Mouse (Mus musculus): Measurements from ENCODE around the gene Ncf4.

Gene Ncf4

DNA sequence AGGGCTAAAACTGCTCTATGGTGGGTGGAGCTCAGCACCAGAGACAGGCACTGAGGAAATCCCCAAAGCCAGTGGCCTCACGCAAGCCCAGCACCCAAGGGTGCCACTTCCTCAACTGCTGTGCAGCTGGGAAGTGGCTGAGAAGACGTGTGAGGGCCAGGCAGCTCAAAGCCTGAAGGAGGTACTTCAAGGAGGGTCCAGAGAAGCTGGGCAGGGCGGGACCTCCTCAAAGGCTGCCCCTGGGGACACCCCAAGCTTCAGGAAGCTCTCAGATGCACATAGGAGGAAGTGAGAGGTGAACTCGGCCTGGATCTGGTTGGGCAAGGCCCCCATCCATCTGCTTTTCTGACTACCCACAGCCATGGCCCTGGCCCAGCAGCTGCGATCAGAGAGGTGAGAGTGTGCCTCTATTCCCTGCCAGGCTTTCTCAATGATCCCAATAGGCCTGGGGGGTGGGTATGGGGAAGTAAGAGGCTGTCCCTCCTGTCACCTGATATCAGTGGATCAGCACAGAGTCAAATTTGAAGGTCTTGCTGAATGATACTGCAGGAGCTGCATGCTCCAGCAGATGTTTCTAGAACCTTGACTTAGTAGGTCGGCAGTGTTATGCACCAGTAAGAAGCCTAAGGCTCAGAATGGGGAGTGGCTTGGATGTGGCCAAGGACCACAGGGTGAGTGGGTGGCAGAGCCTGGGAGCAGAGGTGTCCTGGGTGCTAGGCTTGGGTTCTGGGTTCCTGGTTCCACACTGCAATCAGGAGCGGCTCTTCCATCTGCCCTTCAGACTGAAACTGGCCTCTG lies at the start of gene Ncf4:
Gene Ncf4 (plus strand): TSS at position 107 of the 798 bp plus-strand sequence.
- no peak for DNase-seq (ENCODE audit: low spot score)

DNA sequence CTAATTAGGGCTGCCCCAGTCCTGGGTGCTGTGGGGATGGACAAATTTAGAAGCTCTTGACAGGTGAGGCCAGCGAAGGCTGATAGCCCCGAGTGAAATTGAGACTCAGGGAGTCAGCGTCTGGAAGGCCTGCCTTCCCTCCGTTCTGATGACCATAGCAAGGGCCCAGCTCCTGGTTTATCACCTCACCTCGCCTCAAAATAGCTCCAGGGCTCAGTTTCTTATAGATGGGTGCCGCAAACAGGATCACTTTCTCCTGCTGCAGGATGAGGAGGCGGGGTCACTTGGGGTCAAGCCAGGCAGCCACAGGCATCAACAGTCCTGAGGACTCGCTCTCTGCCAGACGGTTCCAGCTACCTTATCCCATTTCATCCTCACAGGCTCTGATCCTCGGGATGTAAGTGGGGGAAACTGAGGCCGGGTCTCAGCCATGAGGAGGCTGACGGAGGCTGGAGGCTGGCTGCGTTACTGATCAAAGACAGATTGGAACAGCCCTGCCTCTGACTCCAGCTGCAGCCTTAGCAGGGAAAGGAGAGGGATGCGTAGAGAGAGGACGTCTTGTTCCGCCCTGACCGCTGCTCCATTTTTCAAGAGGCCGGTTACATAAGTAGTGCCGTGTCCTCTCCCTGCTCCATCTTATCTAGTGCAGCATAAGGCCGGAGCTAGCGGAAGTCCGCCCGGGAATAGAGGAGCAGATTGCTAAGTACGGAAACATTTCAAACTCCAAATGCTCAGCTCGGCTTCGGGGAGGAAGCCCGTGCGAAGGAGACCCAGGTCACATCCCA lies 49.3 kb upstream of the Ncf4 start:
- no peak for DNase-seq (ENCODE audit: low spot score)

DNA sequence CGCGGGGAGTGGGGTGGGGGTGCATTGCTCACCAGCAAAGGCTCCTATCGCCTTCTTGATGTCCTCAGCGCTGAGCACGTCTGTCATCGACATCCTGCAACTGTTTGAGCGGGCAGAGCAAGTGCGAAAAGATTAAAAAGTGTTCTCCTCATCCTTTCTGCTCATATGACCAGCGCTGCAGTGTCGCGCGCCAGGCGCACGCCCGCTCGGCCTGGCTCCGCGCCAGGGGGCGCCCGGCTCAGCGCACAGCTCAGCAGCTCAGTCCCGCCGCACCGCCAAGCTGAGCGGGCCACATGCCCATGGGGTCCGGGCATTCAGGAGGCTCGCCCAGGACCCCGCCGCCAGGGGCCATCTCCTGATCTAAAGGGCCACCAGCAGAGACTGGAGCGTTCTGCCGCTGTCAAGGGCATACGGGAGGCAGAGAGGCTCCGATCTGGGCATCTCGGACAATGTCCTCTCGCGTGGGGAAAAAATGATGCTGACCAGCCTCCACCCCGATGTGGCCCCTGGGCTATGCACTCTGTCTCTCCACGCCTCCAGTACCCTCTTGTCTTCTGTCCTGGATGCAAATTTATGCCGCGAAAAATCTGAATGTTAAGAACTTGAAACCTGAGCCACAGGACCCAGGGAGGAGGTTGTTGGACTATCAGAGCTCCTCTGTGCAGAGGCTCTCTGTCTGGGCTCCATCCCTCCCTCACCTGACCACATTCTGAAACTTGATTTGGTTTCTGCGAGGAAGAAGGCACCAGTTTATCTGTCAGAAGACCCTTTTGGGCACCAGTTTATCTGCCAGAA lies 40.4 kb upstream of the Ncf4 start:
- no peak for DNase-seq (ENCODE audit: low spot score)

DNA sequence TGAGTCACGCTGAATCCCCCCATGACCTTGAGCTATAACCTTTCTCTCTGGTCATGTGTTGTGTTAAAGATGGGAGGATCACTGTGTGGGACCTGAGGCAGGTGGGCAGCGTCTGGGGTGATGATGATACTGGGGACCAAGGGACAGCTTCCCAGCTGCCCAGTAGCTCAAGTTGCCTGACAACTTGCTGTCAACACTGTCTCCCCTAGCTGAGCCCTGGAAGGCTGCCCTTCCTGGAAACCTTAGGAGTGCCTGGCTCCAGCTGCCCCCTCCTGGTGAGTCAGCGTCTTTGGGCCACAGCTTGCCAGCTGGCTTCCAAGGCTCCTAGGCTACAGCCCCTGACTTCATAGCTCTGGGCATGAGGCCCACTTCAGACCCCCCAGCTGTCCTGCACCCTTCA lies 39.4 kb upstream of the Ncf4 start:
- no peak for DNase-seq (ENCODE audit: low spot score)

DNA sequence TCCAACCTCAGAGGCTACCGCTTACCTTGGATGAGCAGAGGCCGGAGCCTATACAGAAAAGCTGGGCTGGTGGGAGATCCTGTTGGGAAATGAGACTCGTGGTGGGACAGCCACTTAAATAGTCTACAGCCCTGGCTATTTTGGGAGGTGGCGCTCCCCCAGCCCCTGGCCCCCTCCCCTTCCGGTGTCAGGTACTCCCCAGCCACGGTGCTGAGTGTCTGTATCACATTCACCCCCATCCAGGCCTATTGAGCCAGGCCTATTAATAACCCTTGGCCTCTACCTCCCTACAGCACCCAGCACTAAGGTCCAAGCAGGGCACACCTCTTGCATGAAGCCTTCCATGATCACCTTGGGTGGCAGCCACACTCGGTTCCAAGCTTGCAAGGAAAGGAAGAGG lies 38.3 kb upstream of the Ncf4 start, which contains the start of gene Pvalb:
Gene Pvalb (minus strand): TSS at position 89 of the 400 bp plus-strand sequence.
- DNase-seq (ENCODE audit: low spot score), result no peak

DNA sequence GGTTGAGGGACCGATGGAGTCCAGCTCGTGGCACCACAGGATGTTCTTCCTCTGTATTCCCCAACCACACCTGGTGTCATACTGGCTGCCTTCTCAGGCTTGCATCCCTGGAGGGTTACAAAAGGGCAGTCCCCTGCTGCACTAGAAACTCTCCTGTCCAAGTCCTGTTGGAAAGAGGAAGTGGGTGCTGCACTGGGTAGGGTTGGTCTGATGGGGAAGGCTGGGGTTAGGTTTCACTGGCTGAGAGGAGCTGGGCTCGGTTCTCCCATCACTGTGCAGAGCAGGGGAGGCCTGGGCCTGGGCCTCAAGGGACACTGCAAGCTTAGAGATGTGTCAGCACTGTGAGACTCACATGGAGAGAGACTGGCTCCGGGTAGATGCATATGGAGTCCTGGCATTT lies 34.4 kb upstream of the Ncf4 start:
- DNase-seq (ENCODE audit: low spot score), result no peak

DNA sequence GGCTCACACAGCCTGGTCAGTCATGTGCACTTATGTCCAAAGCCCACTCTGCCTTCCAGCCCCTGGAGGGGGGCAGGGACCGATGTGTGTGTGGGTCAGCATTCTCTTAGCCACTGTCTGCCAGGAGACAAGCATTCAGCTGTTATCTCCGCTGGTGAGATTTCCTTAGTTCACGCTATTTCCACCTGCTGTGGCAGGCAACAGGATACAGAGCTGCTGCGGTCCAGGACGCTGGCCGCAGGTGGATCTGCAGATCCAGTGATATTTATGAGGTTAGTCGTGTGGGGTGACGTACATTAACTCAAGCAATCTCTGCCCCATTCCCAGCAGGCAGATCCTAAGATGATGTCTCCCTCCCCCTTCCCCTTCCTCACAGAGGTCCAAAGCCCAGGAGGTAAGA lies 33.2 kb upstream of the Ncf4 start:
- DNase-seq (ENCODE audit: low spot score), result no peak

DNA sequence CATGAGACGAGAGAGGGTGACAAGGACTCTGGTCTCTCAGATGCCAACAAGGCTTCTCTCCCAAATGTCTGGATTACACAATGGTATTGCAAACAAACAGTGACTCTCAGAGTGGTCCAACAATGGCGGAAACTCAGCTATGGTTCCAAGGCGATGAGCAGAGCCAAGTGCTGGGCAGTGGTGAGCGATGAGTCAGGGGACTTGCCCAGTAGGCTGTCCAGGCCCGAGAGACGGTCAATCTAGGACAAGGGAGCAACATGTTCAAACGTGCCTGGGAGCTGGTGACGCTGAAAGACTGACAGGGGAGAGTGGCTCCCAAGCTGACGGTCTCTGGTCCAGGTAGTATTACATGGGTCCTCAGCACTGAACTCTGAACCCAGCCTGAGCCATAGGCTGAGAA lies 29.3 kb upstream of the Ncf4 start:
- DNase-seq (ENCODE audit: low spot score), result no peak

DNA sequence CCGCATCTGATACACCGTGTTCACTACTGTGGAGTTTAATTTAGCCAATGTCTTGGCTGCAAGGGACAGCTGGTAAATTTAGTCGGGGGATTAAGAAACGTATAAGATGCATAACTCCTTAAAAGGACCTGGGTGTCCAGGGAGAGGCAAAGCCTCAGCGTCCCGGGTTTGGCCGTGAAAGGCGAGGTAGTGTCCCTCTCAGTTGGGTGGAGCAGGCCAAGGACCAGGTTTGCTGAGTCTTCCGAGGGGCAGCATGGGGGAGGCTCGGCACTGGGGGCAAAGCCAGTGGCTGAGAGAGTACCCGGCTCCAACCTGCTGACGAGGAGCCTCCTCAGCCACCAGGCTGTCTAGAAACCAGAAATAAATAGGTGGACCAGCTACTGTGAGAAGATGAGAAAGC lies 16.8 kb upstream of the Ncf4 start:
- DNase-seq (ENCODE audit: low spot score), result no peak

DNA sequence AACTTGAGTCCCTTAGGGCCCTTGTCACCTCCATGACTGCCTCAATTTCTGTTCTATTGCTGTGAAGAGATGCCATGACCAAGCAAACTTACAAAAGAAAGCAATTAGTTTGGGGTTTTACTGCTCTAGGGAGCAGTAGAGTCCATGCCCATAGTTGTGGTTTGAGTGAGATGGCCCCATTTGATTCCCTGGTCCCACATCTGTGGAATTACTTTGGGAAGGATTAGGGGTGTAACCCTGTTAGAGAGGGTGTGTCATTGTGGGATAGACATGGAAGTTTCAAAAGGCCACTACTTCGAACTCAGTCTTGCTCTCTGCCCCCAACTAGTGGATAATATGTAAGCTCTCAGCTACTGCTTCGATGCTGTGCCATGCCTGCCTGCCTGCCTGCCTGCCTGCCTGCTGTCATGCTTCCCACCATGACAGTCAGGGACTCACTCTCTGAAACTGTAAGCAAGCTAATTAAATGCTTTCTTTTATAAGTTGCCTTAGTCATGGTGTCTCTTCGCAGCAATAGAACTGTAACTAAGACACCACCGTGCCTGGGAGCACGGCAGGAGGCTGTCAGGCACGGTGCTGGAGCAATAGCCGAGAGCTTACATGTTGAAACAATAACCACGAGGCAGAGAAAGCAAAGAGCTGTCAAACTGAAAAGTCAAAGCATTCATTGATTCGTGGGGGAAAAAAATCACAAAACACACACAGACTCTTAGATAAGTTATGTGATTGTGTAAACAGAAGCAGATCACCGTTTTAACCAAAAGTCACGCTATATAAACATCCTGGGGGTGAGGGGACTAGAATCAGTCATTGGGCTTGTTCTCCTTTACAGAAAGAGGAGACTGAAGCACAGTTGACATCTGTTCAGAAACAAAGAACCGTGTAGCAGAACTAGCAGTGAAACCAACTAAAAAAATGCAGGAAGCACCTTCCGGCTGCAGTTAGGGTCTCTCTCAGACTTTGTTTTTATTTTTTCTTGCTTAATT lies 13.0 kb upstream of the Ncf4 start:
- no peak for DNase-seq (ENCODE audit: low spot score)

DNA sequence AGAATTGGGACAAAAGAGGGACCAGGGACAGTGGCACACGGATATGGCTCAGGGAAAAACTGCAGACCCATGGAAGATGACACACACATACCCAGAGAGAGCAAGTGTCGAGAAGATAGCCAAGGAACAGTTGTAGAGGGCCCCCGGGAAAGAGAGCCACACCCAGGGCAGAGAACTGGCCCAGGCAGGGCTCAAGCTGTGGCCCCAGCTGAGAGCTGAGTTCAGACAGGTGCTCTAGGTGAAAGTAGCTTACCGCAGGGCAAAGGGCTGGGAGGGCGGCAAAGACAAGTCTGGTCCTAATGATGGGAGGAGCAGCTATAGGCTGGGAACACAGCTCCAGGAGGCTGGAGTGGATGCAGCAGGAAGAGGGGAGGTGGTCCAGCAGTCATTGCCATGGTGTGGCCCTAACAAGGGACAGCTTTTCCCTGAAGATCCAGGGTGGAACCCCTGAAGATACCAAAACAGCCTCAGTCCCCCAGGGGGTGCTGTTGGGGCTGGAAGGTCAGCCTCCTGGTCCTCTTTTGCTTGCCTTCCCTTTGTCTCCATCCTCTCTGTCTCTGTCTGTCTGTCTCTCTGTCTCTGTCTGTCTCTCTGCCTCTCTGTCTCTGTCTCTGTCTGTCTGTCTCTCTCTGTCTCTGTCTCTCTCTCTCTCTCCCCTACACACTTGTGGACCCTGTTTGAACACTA lies 9.6 kb upstream of the Ncf4 start:
- DNase-seq (ENCODE audit: low spot score), result no peak

DNA sequence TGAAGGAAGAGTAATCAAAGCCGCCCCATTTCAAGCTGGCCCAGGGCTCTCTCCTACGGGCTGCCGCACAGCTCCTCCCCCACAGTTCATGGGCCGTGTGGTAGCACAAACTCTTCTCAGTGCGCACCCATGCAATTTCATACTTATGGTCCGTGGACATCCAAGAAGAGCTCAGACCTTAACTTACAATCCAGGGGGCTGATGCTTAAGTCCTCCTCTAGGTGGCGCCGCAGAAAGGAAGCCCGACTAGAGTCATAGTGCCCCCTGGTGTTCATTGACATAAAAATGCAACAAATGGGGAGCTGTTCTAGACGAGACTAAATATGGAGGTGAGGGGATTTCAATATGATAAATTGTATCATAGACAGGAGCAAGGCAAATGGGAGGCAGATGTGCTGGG lies 5.1 kb upstream of the Ncf4 start:
- DNase-seq (ENCODE audit: low spot score), result no peak

DNA sequence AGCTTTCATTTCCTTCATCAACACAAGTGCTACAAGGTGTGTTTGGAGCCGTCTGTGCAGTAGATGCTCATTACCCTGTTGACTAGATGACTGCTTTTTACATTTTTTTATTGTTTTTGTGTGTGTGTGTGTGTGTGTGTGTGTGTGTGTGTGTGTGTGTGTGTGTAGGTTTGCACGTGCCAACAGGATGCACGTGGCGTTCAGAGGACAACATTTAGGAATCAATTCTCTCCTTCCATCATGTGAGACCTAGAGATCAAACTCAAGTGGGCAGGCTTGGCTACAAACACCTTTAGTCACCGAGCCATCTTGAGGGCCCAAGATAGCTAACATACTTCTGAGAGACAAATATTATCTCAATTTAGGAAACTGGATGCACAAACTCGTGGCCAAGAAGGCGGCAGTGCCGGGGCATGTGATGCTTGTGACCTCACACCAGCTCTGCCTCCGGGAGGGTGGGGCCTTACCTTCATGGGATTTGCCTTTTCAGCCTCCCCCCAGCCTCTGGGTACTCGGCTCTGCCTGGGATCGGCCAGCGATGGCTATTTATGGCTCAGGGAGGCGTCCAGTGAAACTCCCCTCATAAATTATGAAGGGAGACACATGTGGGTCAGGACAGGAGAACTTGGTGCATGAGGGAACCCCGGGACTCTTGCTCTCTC lies 4.5 kb upstream of the Ncf4 start:
- DNase-seq (ENCODE audit: low spot score), result no peak

DNA sequence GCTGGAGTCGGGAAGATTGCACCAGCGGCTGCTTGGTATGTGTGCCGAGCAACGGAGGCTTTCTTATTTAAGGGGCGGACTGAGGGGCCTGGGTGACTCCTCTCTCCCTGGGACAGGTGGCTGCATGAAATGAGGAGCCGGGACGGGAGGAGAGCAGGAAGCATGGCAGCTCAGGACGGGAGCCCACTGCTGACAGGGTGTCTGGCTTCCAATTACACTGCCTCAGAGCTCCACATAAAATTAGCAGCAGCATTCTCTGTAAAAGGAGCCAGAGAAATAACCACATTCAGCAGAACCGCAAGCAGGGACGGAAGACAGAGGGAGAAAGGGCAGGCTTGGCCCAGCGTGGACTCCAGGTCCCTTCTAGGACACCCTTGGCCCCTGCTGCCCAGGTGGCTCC lies 3.3 kb upstream of the Ncf4 start:
- DNase-seq (ENCODE audit: low spot score), result no peak

DNA sequence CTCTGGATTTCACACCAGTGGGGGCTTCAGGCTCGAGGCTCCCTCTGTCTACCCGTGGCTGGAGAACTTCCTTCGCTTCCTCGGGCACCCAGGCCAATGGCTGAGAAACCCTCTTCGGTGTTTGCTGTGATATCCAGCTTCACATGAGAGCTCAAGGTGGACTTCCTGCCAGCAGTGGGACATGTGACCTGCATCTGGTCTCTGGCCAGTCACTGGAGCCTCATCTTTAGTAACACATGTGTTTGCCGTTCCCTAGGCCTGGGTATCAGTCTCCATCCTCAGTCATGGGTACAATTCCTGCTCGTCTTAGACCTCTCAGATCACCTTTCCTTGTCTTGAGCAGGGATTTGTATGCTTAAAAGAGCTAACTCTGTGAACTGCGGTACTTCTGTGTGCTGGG lies 1.5 kb upstream of the Ncf4 start:
- DNase-seq (ENCODE audit: low spot score), result no peak

DNA sequence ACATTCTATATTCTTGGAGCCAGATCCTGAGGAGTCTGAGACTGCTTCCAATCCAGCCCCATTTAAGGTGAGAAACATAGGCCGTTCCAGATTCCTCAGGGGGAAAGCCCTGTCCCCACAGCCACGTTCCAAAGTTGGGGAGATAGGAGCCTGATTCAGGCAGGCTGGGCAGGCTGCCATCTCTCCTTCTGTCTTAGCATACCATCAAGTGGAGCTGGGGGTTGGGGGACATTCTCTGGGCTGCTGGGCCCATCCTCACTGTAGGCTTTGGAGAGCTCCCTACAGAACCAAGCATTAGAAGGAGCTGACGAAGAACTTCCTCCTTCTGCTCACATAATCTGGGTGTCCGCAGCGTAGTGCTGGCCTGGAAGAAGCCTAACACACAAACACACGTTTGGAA lies 827 bp upstream of the Ncf4 start:
- no peak for DNase-seq (ENCODE audit: low spot score)

DNA sequence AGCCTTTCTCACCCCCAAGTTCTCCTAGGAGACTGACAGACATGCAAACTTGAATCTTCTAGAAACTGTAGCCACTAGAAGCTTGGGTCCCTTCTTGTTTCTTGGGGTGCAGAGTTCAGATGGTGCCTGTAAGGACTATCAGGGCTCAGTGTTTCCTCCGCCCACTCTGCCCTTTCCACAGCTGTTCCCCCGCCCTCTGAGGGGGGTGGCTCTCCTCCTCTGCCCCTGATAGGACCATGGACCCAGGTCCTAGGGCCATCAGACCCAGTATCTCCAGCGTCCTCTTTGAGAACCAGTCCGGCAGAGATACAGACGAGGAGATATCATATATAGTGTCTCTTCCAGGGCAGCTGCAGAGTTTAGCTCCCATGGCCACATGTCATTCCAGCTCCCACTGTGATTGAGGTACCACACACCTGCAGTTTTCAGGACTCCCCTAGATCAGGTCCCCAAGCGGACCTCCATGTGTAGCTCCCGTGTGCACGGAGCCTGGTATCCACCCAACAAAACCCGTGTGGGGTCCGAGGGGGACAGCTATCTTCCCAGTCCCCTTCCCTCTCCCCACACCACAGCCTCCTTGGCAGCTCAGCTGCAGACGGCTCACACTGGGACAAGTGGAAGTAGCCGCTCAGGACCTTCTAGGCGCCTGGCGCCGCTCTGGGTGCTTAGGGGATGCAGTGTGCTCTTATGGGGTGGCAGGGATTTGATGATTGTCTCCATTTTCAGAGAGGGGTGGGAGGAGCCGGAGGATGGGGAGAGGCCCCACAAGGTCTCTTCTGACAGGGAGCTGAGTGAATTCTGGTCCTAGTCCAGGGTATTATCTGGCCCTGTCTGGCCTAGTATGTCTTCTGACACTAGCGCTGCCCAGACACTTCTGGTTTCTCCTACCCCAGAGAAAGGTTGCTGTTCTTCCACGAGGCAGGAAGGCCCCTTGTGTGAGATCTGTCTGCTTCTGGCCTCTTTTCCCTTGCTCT lies 1.8 kb downstream of the Ncf4 start:
- DNase-seq (ENCODE audit: low spot score), result no peak

DNA sequence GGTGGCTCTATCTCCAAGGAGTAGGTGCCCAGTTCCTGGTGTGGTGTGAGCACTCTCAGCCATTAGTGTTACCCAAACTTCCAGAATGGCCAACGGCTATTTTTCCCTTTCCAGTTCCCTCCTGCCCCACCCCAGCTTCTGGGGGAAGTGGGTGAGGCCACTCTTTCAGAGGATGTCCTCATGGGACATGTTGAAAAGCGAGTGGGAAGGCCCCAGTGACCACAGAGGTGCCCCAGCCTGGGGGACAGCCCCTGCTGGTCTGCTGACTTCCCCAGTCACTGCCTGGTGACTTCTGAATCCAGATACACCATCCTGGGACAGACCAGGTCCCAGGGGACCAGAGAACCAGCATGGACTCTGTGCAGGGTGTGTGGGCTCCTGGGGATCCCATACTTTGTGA lies 3.1 kb downstream of the Ncf4 start:
- no peak for DNase-seq (ENCODE audit: low spot score)

DNA sequence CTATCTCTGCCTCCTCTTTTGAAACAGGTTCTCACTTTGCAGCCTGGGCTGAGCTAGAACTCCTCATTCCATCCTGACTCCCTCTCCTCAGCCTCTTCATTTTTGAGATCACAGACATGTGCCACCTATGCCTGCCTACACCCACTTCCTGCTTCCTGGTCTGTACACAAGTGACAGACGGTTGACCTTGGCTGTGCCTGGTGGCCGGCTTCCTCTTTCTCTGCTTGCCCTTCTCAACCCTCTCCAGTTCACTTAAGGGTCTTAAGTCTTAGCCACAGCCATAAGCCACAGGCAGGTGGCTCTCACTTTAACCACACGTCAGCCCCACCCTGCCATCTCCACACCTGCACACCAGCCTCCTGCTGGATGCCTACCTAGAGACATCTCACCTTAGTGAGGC lies 3.8 kb downstream of the Ncf4 start:
- DNase-seq (ENCODE audit: low spot score), result no peak
